ENCODE assay signal across 12 mouse cellular contexts in the genomic region with DNA sequence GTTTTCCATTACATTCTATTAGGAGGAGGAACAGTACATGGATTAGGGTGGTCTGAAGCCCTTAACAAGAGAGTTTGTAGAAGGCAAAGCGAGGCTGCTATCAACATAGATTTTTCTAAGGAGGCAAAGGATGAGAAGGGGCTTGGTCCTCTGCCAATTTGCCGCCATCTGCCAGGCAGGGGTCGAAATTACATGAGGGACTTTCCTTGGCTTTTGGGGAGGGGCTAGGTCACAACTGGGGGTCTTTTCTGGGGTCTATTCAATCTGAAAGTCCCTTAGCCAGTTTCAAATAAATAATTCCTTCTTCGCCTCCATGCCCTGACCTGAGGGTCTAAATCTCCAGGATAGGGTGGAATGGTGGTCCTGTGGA. TPM values are rescaled to one million over a fixed set of nuclear protein-coding genes. Genes with fewer than 3 reads are reported as not detected.
A peak's percentile ranks its signal among the peaks of the same experiment; 100 is the strongest.
DNase-seq lines count a peak whose midpoint lies in the region; ATAC-seq and TF ChIP-seq lines count a peak whose summit lies in the region.
"Had no signal": no experiment of that assay in that cellular context is flagged by ENCODE, and none has a peak within 500 bp of the region (broad histone marks: within the 10 kb centered on the region; RNA-seq: fewer than 3 reads in every experiment).

Npas4 (minus strand) TSS at position 61 of the 370 bp plus-strand sequence.

- no peak for DNase-seq in heart, postnatal 0 days (ENCODE audit: low spot score)
- no peak for DNase-seq in heart, postnatal 36 days
- DNase-seq in hindbrain, postnatal 0 days (ENCODE audit: low spot score) = no peak
- no peak for DNase-seq in kidney, adult 11 months
- DNase-seq in frontal cortex, postnatal 10 days (ENCODE audit: low spot score in 2 of 2) = no peak
- DNase-seq: adrenal gland, adult 2 months; heart, adult 11 months had no signal

- H3K4me3 ChIP-seq in heart, postnatal 0 days (ENCODE audit: low read depth, low read length) = peak within 1 kb of the TSS; percentile 5; the same call in 1 of the 2 replicates
- H3K4me3 ChIP-seq in embryonic facial prominence, embryonic 15.5 days (replicated peaks) = no peak within 1 kb of the TSS
- H3K4me3 ChIP-seq in hindbrain, postnatal 0 days (ENCODE audit: low read length) = peak within 1 kb of the TSS; percentile 48
- peak within 1 kb of the TSS; percentile 49 for H3K4me3 ChIP-seq in neural tube, embryonic 13.5 days
- H3K4me3 ChIP-seq: lung, embryonic 15.5 days had no signal

- TF ChIP-seq CTCF in heart, postnatal 0 days (IDR thresholded peaks at IDR 0.05; ENCODE audit: low read depth) = no peak
- TF ChIP-seq CTCF in hindbrain, postnatal 0 days (IDR thresholded peaks at IDR 0.05; ENCODE audit: low read depth) = no peak

- no peaks in the 10 kb centered on the region for H3K36me3 ChIP-seq in heart, postnatal 0 days (replicated peaks; ENCODE audit: control insufficient read depth, insufficient read depth, low read length)
- no peaks in the 10 kb centered on the region for H3K36me3 ChIP-seq in embryonic facial prominence, embryonic 15.5 days
- peaks cover 9% of the 10 kb centered on the region for H3K36me3 ChIP-seq in hindbrain, postnatal 0 days (ENCODE audit: insufficient read depth, low read length)
- H3K36me3 ChIP-seq in neural tube, embryonic 13.5 days = 0 out of 2 replicates have a peak, but pooled peaks cover 10% of the 10 kb centered on the region
- H3K36me3 ChIP-seq: lung, embryonic 15.5 days had no signal

- H3K9me3 ChIP-seq in heart, postnatal 0 days (replicated peaks; ENCODE audit: control insufficient read depth, low read length) = no peaks in the 10 kb centered on the region
- H3K9me3 ChIP-seq in embryonic facial prominence, embryonic 15.5 days (replicated peaks) = no peaks in the 10 kb centered on the region
- no peaks in the 10 kb centered on the region for H3K9me3 ChIP-seq in hindbrain, postnatal 0 days (ENCODE audit: low read length)
- no peaks in the 10 kb centered on the region for H3K9me3 ChIP-seq in neural tube, embryonic 13.5 days
- H3K9me3 ChIP-seq: lung, embryonic 15.5 days had no signal

- intact Hi-C loops in heart, postnatal 36 days (cut with DNase I) = loop anchor here (10.0 kb wide), 1 partner anchor 495 kb away; the partner anchor contains the start of gene 2010003K11Rik

- H3K4me1 ChIP-seq in heart, postnatal 0 days (ENCODE audit: control insufficient read depth, insufficient read depth) = peaks cover 6% of the 10 kb centered on the region; the same call in 1 of the 2 replicates
- peaks cover 5% of the 10 kb centered on the region for H3K4me1 ChIP-seq in embryonic facial prominence, embryonic 15.5 days
- H3K4me1 ChIP-seq in hindbrain, postnatal 0 days (ENCODE audit: insufficient read depth, low read length) = peaks cover 16% of the 10 kb centered on the region
- H3K4me1 ChIP-seq in neural tube, embryonic 13.5 days (replicated peaks) = peaks cover 36% of the 10 kb centered on the region
- H3K4me1 ChIP-seq: lung, embryonic 15.5 days had no signal

- WGBS in heart, postnatal 0 days = 18% methylated on average over 4 of the region's 4 CpGs
- WGBS in embryonic facial prominence, embryonic 15.5 days = 17% methylated on average over 4 of the region's 4 CpGs
- WGBS in hindbrain, postnatal 0 days = 15% methylated on average over 4 of the region's 4 CpGs
- WGBS in neural tube, embryonic 13.5 days = 16% methylated on average over 4 of the region's 4 CpGs

- TF ChIP-seq EP300 in heart, postnatal 0 days (IDR thresholded peaks at IDR 0.05; ENCODE audit: low read depth) = no peak

- peaks cover 26% of the 10 kb centered on the region for H3K27me3 ChIP-seq in heart, postnatal 0 days (ENCODE audit: control insufficient read depth, insufficient read depth, low read length)
- peaks cover 65% of the 10 kb centered on the region for H3K27me3 ChIP-seq in embryonic facial prominence, embryonic 15.5 days
- H3K27me3 ChIP-seq in hindbrain, postnatal 0 days (ENCODE audit: insufficient read depth, low read length) = 0 out of 2 replicates have a peak, but pooled peaks cover 2% of the 10 kb centered on the region
- H3K27me3 ChIP-seq in neural tube, embryonic 13.5 days = peaks cover 99% of the 10 kb centered on the region

- H3K9ac ChIP-seq in heart, postnatal 0 days (replicated peaks; ENCODE audit: low read depth, low read length) = no peak within 1 kb of the TSS
- H3K9ac ChIP-seq in embryonic facial prominence, embryonic 15.5 days = no peak within 1 kb of the TSS
- peak within 1 kb of the TSS; percentile 57 for H3K9ac ChIP-seq in hindbrain, postnatal 0 days (replicated peaks; ENCODE audit: low read length)
- peak within 1 kb of the TSS; percentile 78 for H3K9ac ChIP-seq in neural tube, embryonic 13.5 days
- H3K9ac ChIP-seq: lung, embryonic 15.5 days had no signal

- H3K27ac ChIP-seq in heart, postnatal 0 days (ENCODE audit: low read depth) = no peak within 1 kb of the TSS
- no peak within 1 kb of the TSS for H3K27ac ChIP-seq in embryonic facial prominence, embryonic 15.5 days (replicated peaks)
- H3K27ac ChIP-seq in hindbrain, postnatal 0 days = peak within 1 kb of the TSS; percentile 66
- H3K27ac ChIP-seq in neural tube, embryonic 13.5 days (replicated peaks) = peak within 1 kb of the TSS; percentile 68
- H3K27ac ChIP-seq: lung, embryonic 15.5 days had no signal

- no peak for ATAC-seq in heart, postnatal 0 days (ENCODE audit: insufficient read depth, low read depth)
- ATAC-seq in embryonic facial prominence, embryonic 15.5 days (ENCODE audit: insufficient number of reproducible peaks, low FRiP score, low TSS enrichment, low read depth) = no peak
- ATAC-seq in hindbrain, postnatal 0 days = no peak
- ATAC-seq in neural tube, embryonic 13.5 days (ENCODE audit: low read depth) = no peak; the same call in none of the 2 replicates
- ATAC-seq in cerebellum, adult (ENCODE audit: insufficient number of reproducible peaks, low FRiP score, low TSS enrichment) = no peak

- H3K4me2 ChIP-seq in heart, postnatal 0 days (ENCODE audit: low read depth, low read length) = peak within 1 kb of the TSS; percentile 26
- 0 out of 2 replicates have a peak within 1 kb of the TSS, but pooled peaks have one; percentile 10 for H3K4me2 ChIP-seq in embryonic facial prominence, embryonic 15.5 days (replicated peaks)
- H3K4me2 ChIP-seq in hindbrain, postnatal 0 days (ENCODE audit: low read depth, low read length) = peak within 1 kb of the TSS; percentile 68
- H3K4me2 ChIP-seq in neural tube, embryonic 13.5 days = peak within 1 kb of the TSS; percentile 72
- H3K4me2 ChIP-seq: lung, embryonic 15.5 days had no signal

RNA-seq across cellular contexts. Expression of gene Npas4, which starts in this region (rescaled TPM):
- total RNA-seq in heart, postnatal 0 days (2014; rRNA removed; ENCODE audit: low replicate concordance) = 0.15 TPM in 1 of 2 replicates, not detected in the other
- polyA plus RNA-seq in heart, postnatal 0 days (2015; fragmentation: Nextera tagmentation; extraction: Ambion mirVana) = 0.03 TPM in 1 of 2 replicates, not detected in the other
- not detected for total RNA-seq in heart, postnatal 36 days (2021)
- polyA plus RNA-seq in embryonic facial prominence, embryonic 15.5 days (2015; fragmentation: Nextera tagmentation; extraction: Ambion mirVana) = not detected in 2 replicates
- total RNA-seq in hindbrain, postnatal 0 days (2014; rRNA removed) = 1.9 and 3.0 TPM in 2 replicates
- polyA plus RNA-seq in hindbrain, postnatal 0 days (2015; fragmentation: Nextera tagmentation; extraction: Ambion mirVana) = 0.13 and 0.20 TPM in 2 replicates
- polyA plus RNA-seq in neural tube, embryonic 13.5 days (2015; fragmentation: Nextera tagmentation; extraction: Ambion mirVana) = 0.12 and 0.25 TPM in 2 replicates
- total RNA-seq: common myeloid progenitor, adult 5-6 weeks had no signal

Comparison
In these comparisons a context has a peak if more than half of its experiments do, and no peak if none do; other contexts are left out.
1. H3K27ac ChIP-seq: peak in hindbrain, postnatal 0 days (single experiment) and neural tube, embryonic 13.5 days (single experiment); none in heart, postnatal 0 days (single experiment) and embryonic facial prominence, embryonic 15.5 days (single experiment).
2. H3K4me2 ChIP-seq: peak in every context shown above with its lines; median percentile 72 in neural tube, embryonic 13.5 days; 68 in hindbrain, postnatal 0 days; 26 in heart, postnatal 0 days; 10 in embryonic facial prominence, embryonic 15.5 days.
3. H3K9ac ChIP-seq: peak in hindbrain, postnatal 0 days (single experiment) and neural tube, embryonic 13.5 days (single experiment); none in heart, postnatal 0 days (single experiment) and embryonic facial prominence, embryonic 15.5 days (single experiment).